Mouse (Mus musculus): ENCODE results near the gene Cux2. TPM values are rescaled to one million over a fixed set of nuclear protein-coding genes. Genes with fewer than 3 reads are reported as not detected.

Gene Cux2
- 100 to 1,000 TPM; 182 to 239 TPM for total RNA-seq (2021)

DNA sequence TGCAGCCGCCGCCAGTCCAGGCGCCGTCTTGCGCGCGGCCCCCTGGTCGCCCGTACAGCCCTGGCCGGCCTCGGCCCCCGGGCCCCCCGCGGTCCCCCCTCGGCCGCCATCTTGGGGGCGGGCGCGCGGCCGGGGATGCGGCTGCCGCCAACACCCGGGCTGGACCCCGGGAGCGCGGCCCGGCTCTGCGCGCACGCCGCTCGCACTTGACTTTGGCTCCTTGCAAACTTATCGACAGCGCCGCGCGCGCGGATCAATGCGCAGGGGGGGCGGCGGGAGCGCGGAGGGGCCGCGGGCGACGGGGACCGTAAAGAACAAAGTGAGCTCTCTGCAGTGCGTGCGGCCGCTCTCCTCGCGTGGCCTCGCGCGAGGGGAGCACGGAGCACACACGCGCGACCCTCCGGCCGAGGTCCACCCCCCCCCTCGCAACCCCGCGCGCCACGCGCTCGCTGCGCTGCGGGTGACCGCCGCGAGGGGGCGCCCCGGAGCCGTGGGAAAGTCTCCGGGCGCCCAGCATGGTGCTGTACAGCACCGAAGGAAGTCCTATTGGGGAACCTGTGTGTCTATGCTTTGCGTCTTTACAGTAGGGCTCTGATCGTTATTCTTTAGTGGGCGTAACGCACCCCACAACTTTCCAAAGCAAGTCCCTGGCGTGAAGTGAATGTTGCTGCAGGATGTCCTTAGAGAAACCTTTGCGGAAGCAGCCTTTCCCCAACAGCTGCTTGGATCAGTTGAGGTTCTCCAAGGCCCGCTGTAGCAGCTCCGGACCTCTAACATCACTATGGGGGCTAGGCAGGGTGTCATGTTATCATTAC is at the start of gene Cux2:
Gene Cux2, minus strand, starts transcription at position 86 of the 815 bp plus-strand sequence.
- DNase-seq = peak; percentile 84
- intact Hi-C loops (cut with DNase I) = loop anchor here (10.0 kb wide), 2 partner anchors 105 to 155 kb away; no protein-coding TSS in a partner anchor

DNA sequence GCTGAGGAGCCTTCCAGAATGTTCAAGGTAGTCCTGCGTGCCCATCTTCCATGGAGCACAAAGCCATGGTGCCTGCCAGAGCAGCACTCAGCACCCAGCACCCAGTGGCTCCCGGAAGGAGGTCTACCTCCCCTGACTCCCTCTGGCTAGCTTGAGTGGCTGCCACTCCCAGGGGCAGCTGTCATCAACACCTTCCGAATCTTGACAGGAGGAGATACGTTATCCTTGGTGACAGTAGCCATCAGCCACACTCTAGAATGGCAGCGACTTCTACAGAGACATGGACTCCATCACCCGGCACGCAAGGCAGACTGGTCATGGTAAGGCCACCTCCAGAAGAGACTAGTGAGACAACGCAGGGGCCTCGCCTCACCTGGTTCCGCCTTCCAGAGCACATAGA is 44.5 kb upstream of the Cux2 start:
- no peak for DNase-seq
- intact Hi-C loops (cut with DNase I) = no loop called here

- intact Hi-C loops (cut with DNase I) = no loop called here
- DNase-seq = no peak
These were observed 43.8 kb upstream of the Cux2 start for GRCm38 (mm10) chr5:122093734-122094133.

- DNase-seq = no peak
- intact Hi-C loops (cut with DNase I) = no loop called here
These were observed 42.9 kb upstream of the Cux2 start for GRCm38 (mm10) chr5:122092794-122093193.

DNA sequence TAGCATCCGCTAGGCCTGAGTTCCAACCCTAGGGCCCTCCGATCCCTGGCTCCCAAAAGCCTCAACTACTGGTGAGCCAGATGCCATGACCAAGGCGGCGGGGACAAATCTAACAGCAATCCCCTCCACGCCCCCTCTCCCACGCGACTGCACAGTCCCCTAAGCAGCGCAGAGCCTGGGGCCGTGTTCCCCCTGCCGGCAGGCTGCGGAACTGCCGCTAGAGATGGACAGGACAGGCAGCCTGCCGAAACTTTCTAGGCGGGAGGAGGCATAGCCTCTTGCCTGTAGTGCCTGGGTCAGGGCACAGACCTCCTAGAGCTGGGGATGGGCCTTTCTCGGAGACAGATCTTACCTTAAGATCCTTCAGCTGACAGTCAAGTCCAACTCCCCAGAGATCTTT is 41.2 kb upstream of the Cux2 start:
- intact Hi-C loops (cut with DNase I) = no loop called here

GRCm38 (mm10) chr5:122089664-122090063 is 39.8 kb upstream of the Cux2 start:
- intact Hi-C loops (cut with DNase I) = loop anchor here (5.0 kb wide), 1 partner anchor 217 kb away; no protein-coding TSS in a partner anchor
- DNase-seq = no peak

More for the DNA sequence above, 41.2 kb upstream of the Cux2 start:
- peak; percentile 68 for DNase-seq

- DNase-seq = peak; percentile 89
These were observed 39.0 kb upstream of the Cux2 start for GRCm38 (mm10) chr5:122088917-122089316.

GRCm38 (mm10) chr5:122086121-122086520 is 36.2 kb upstream of the Cux2 start:
- intact Hi-C loops (cut with DNase I) = loop anchor here (5.0 kb wide), 1 partner anchor 214 kb away; no protein-coding TSS in a partner anchor
- DNase-seq = no peak

More at GRCm38 (mm10) chr5:122088917-122089316, 39.0 kb upstream of the Cux2 start:
- intact Hi-C loops (cut with DNase I) = loop anchor here (5.0 kb wide), 1 partner anchor 217 kb away; no protein-coding TSS in a partner anchor

DNA sequence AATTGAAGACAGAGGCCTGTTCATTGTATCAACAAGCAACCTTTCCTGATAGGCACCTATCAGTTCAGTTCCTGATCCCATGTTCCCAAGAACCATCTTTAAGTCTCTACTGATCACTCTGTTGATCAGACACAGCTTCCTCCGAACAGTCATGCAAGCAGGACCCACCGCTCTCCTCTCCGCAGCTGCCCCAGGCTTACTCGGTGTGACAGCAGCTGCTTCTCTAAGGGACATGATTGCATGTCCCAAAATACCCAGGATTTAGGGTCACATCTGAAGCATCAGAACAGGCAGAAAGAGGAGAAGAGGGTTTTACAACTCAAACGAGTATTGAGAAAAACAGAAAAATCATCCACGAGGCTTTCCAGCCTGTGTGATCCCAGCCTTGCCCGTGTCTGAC is 35.4 kb upstream of the Cux2 start:
- DNase-seq = no peak
- intact Hi-C loops (cut with DNase I) = loop anchor here (5.0 kb wide), 1 partner anchor 213 kb away; no protein-coding TSS in a partner anchor

DNA sequence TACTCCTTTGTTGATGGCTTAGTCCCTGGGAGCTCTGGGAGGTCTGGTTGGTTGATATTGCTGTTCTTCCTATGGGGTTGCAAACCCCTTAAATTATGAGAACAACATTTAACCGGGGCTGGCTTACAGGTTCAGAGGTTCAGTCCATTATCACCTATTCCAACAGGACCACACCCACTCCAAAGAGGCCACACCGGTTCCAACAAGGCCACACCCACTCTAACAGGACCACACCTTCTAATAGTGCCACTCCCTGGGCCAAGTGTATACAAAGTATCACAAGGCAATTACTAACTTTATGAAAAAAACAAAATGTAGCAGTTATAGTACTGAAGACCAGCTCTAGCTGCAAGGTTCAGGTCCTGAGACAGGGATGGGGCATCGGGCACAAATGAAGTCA is 34.6 kb upstream of the Cux2 start:
- intact Hi-C loops (cut with DNase I) = no loop called here

DNA sequence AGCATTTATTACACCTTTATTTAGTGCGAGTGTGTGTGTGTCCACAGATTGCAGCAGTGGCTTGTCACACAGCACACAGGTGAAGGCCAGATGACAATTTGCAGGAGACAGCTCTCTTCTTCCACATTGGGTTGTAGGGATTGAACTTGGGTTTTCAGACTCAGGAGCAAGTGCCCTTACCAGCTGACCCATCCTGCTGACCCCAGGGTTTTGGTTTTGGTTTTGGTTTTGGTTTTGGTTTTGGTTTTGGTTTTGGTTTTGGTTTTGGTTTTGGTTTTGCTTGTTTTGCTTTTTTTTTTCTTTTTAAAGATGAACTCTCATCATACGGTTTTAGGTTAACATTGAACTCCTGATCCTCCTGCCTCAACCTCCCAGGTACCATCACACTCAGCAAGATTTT is 33.4 kb upstream of the Cux2 start:
- no peak for DNase-seq
- intact Hi-C loops (cut with DNase I) = no loop called here

More for the DNA sequence above, 34.6 kb upstream of the Cux2 start:
- no peak for DNase-seq

GRCm38 (mm10) chr5:122081471-122081870 is 31.6 kb upstream of the Cux2 start:
- no peak for DNase-seq
- intact Hi-C loops (cut with DNase I) = no loop called here

DNA sequence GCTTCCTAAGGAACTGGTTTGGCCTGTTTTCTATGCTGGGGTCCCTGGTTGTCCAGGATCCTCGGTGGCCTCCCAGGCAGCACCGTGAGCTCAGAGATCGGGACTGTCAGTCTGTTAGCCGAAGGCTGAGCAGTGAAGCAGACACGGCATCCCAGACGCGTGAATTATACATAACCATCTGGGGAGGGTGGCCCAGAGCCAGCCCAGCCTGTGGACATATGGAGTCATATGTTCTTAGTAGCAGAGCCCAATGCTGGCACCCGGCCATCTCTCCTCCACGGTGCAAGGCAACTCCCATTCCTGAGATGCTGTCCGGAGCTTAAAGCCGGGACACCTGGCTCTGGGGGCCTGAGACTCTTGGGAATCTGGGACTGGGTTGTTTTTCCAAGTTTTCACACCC is 31.0 kb upstream of the Cux2 start:
- intact Hi-C loops (cut with DNase I) = no loop called here
- DNase-seq = peak; percentile 99

- DNase-seq = peak; percentile 52
- intact Hi-C loops (cut with DNase I) = no loop called here
These were observed 29.9 kb upstream of the Cux2 start for GRCm38 (mm10) chr5:122079796-122080195.

DNA sequence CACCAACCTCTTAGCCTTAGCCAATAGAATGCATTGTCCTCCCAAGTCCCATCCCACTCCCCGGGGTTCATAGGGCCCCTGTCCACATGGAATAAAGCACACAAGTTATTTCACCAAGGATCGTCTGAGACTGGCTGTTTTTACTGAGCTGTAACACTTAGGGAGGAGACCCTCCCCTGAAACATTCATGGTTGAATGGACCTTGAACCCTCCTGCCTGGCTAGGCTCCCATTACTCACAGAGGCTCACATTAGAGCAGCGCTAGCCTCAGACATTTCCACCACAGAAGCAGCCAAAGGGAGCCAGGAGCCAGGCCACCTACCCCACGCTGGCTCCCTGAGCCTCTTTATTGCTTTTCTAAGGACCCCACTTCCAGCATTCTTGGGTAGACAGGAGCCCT is 27.3 kb upstream of the Cux2 start:
- DNase-seq = no peak
- intact Hi-C loops (cut with DNase I) = no loop called here

GRCm38 (mm10) chr5:122075736-122076135 is 25.8 kb upstream of the Cux2 start:
- intact Hi-C loops (cut with DNase I) = no loop called here
- DNase-seq = no peak

DNA sequence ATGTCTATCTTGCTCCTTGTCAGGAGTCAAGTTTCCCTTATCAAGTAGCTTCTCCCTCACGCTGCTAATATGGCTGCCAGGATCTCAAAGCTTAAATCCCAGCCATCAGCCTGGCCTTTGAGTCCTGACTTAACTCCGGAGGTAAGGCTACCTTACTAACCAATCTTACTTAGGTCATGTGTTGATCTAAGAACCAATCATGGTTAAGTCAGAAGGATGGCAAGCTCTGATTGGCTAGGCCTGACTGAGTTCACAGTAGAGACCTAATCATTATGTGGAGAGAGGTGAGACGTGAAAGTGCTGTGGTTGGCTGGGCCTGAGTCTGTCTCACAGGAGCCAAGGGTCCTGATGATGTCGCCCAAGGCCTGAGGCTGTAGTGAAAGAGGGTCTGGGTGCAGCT is 22.1 kb upstream of the Cux2 start:
- intact Hi-C loops (cut with DNase I) = no loop called here
- no peak for DNase-seq

DNA sequence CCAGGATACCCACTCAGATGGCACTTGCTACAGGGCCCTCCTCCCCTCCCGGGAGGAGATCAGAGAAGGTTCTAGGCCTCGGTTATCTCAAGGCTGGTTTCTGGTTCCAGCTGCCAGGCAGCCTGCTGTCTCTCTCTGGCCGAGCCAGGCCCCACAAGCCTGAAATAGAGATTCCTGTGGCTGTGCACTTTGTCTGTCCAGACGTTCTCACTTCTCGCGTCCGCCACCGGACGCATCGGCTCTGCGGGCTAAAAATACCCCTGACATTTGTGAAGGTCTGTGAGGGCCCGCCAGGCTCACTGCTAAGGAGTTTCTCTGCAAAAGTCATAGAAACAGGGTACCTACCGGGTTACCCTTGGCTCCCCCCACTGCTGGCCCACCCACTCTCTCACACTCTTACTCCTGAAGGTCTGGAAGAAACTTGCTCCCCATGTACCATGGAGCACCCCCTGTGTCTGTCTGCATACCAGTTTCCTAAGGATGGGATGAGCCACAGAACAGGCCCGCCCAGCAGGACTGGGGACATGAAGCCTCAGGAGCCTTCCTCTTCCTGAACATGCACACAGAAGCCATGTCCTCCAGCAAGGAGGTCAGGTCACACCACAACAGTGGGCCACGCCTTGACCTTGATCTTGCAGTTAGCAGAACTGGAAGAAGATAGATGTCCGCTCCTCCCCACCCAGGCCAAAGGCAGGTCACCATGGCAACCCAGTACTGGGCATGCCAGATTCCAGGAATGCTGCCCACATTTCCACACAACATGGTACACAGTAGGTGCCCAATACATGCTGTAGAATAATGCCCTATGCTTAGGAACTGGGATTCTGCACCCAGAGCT is 21.3 kb upstream of the Cux2 start:
- no peak for DNase-seq
- intact Hi-C loops (cut with DNase I) = no loop called here

DNA sequence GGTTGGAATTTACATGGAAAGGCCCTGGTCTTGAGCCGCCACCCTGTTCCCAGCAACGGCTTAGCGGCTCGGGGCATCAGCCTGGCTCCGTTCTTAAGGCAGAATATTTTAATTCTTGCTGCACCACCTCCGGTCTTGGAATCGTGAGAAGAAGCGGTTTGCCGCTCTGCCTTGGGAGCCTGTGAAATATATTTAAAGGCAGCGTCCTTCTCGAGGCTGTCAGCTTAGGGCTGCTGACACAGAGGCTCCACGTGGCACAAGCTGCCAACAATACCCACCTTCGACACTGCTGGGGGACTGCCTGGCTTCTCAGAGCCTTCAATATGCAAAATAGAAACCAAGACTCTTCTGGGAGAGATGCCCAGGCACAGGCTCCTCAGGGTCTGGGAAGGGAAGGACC is 18.7 kb upstream of the Cux2 start:
- no peak for DNase-seq
- intact Hi-C loops (cut with DNase I) = no loop called here

DNA sequence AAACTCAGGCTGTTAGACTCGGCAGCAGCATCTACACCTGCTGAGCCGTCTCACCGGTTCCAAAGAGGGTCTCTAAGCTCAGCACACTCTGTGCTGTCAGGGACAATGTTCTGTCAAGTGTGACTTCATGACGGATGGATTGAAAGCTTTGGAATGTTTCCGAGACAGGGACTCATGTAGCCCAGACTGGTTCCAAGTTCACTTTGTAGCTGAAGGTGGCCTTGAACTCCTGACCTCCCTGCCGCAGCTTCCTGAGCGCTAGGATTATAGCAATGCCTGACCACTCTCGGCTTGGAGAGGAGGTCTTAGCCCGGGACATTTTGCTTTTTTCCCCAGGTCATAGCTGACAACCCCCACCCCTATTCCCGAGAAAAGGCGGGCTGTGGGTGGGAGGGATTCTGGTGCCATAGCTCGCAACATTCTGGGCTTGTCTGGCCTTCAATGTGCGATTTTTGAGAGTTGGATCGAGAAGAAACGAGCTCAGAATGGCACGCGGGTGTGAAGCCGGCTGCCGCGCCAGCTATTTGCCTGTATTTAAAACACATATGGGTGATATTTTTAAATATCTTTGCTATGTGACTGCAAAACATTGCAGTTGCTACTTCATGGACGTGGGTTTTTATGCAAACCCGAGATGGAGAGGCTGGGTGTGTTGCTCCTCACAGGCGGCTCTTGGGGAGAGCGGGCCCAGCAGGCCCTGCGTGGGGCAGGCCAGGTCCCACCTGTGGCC is 13.5 kb upstream of the Cux2 start:
- no peak for DNase-seq
- intact Hi-C loops (cut with DNase I) = no loop called here

DNA sequence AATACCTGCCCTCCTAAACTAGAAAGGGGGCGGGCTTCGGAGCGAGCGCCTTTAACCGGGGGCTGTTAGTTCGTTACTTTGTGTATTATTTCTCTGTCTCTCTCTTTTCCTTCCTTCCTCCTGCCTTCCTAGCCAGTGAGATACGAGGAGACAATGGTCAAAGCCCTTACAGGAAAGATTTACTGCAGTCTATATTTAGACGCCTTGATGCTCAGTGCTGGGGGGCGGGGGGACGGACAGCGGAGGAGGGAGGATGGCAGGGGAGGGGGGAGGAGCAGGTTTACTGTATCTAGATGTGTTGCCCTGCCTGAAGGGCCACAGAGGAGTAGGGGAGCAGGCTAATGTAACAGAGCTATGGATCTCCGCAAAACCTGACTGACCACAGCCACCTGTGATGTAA is 12.6 kb upstream of the Cux2 start:
- no peak for DNase-seq
- intact Hi-C loops (cut with DNase I) = no loop called here

Data from left cerebral cortex, postnatal 4 days (tissue).